Mouse (Mus musculus): ENCODE measurements at regions not wholly inside any gene's neighbourhood (a gene's known extent, or its start where the extent isn't known, plus 50 kb on each side); places are given as distances from the start of the nearest gene placed in this dataset.

- ATAC-seq (ENCODE audit: low read depth) = 0 out of 2 replicates have a peak, but pooled peaks have one; percentile 24
- H3K9ac ChIP-seq (ENCODE audit: low read depth, low read length) = no peak overlapping the region
These were observed 198.1 kb upstream of the Sulf2 start for GRCm38 (mm10) chr2:166353447-166354111.

GRCm38 (mm10) chr2:166351984-166352383, 196.5 kb upstream of the Sulf2 start:
- no peaks in the 10 kb centered on the region for H3K4me1 ChIP-seq (ENCODE audit: control insufficient read depth, low read depth, low read length)
- H3K27me3 ChIP-seq (ENCODE audit: control insufficient read depth, insufficient read depth, low read depth, low read length) = no peaks in the 10 kb centered on the region
- H3K36me3 ChIP-seq (ENCODE audit: control insufficient read depth, insufficient read depth) = no peaks in the 10 kb centered on the region
- H3K4me2 ChIP-seq (ENCODE audit: low read depth, low read length) = no peak overlapping the region
- no peaks in the 10 kb centered on the region for H3K9me3 ChIP-seq (replicated peaks; ENCODE audit: control insufficient read depth, low read length)
- no peak for ATAC-seq (ENCODE audit: low read depth)
- WGBS (ENCODE audit: insufficient replicate concordance) = 54% methylated on average over 5 of the region's 5 CpGs
- no peak overlapping the region for H3K27ac ChIP-seq (ENCODE audit: low read length)
- no peak overlapping the region for H3K9ac ChIP-seq (ENCODE audit: low read depth, low read length)
- H3K4me3 ChIP-seq (ENCODE audit: low read depth, low read length) = no peak overlapping the region

More at GRCm38 (mm10) chr2:166353447-166354111, 198.1 kb upstream of the Sulf2 start:
- H3K9me3 ChIP-seq (replicated peaks; ENCODE audit: control insufficient read depth, low read length) = no peaks in the 10 kb centered on the region
- H3K27ac ChIP-seq (ENCODE audit: low read length) = no peak overlapping the region
- no peaks in the 10 kb centered on the region for H3K36me3 ChIP-seq (ENCODE audit: control insufficient read depth, insufficient read depth)
- no peak overlapping the region for H3K4me2 ChIP-seq (ENCODE audit: low read depth, low read length)
- no peaks in the 10 kb centered on the region for H3K27me3 ChIP-seq (ENCODE audit: control insufficient read depth, insufficient read depth, low read depth, low read length)
- whole genome bisulfite sequencing (ENCODE audit: insufficient replicate concordance) = 41% methylated on average over 12 of the region's 12 CpGs
- H3K4me3 ChIP-seq (ENCODE audit: low read depth, low read length) = no peak overlapping the region
- H3K4me1 ChIP-seq (ENCODE audit: control insufficient read depth, low read depth, low read length) = no peaks in the 10 kb centered on the region

GRCm38 (mm10) chr2:166351581-166351980, 196.1 kb upstream of the Sulf2 start:
- Histone ChIP-seq H3K27ac (ENCODE audit: low read length) (no peak overlapping the region), H3K4me1 (ENCODE audit: control insufficient read depth, low read depth, low read length) (no peaks in the 10 kb centered on the region), H3K4me2 (ENCODE audit: low read depth, low read length) (no peak overlapping the region), H3K9me3 (replicated peaks; ENCODE audit: control insufficient read depth, low read length) (no peaks in the 10 kb centered on the region), H3K9ac (ENCODE audit: low read depth, low read length) (no peak overlapping the region), H3K27me3 (ENCODE audit: control insufficient read depth, insufficient read depth, low read depth, low read length) (no peaks in the 10 kb centered on the region), H3K36me3 (ENCODE audit: control insufficient read depth, insufficient read depth) (no peaks in the 10 kb centered on the region), H3K4me3 (ENCODE audit: low read depth, low read length) (no peak overlapping the region)
- ATAC-seq (ENCODE audit: low read depth) = no peak
- 74% methylated on average over 9 of the region's 9 CpGs for WGBS (ENCODE audit: insufficient replicate concordance)

GRCm38 (mm10) chr2:166348654-166349053, 193.2 kb upstream of the Sulf2 start:
- Histone ChIP-seq H3K27ac (ENCODE audit: low read length) (no peak overlapping the region), H3K36me3 (ENCODE audit: control insufficient read depth, insufficient read depth) (no peaks in the 10 kb centered on the region), H3K9me3 (replicated peaks; ENCODE audit: control insufficient read depth, low read length) (no peaks in the 10 kb centered on the region), H3K4me2 (ENCODE audit: low read depth, low read length) (no peak overlapping the region), H3K4me1 (ENCODE audit: control insufficient read depth, low read depth, low read length) (no peaks in the 10 kb centered on the region), H3K9ac (ENCODE audit: low read depth, low read length) (no peak overlapping the region), H3K4me3 (ENCODE audit: low read depth, low read length) (no peak overlapping the region), H3K27me3 (ENCODE audit: control insufficient read depth, insufficient read depth, low read depth, low read length) (no peaks in the 10 kb centered on the region)
- 27% methylated on average over 10 of the region's 10 CpGs for WGBS (ENCODE audit: insufficient replicate concordance)
- ATAC-seq (ENCODE audit: low read depth) = no peak

- Histone ChIP-seq H3K27ac (ENCODE audit: low read length) (no peak overlapping the region), H3K4me3 (ENCODE audit: low read depth, low read length) (no peak overlapping the region), H3K4me1 (ENCODE audit: control insufficient read depth, low read depth, low read length) (no peaks in the 10 kb centered on the region), H3K27me3 (ENCODE audit: control insufficient read depth, insufficient read depth, low read depth, low read length) (no peaks in the 10 kb centered on the region), H3K9ac (ENCODE audit: low read depth, low read length) (no peak overlapping the region), H3K9me3 (replicated peaks; ENCODE audit: control insufficient read depth, low read length) (no peaks in the 10 kb centered on the region), H3K36me3 (ENCODE audit: control insufficient read depth, insufficient read depth) (no peaks in the 10 kb centered on the region), H3K4me2 (ENCODE audit: low read depth, low read length) (no peak overlapping the region)
- ATAC-seq (ENCODE audit: low read depth) = no peak
- WGBS (ENCODE audit: insufficient replicate concordance) = 53% methylated on average over 18 of the region's 18 CpGs
These were observed 191.1 kb upstream of the Sulf2 start for GRCm38 (mm10) chr2:166346421-166347182.

GRCm38 (mm10) chr2:166343551-166344340, 188.3 kb upstream of the Sulf2 start:
- no peaks in the 10 kb centered on the region for H3K27me3 ChIP-seq (ENCODE audit: control insufficient read depth, insufficient read depth, low read depth, low read length)
- H3K4me2 ChIP-seq (ENCODE audit: low read depth, low read length) = no peak overlapping the region
- H3K9ac ChIP-seq (ENCODE audit: low read depth, low read length) = no peak overlapping the region
- no peaks in the 10 kb centered on the region for H3K4me1 ChIP-seq (ENCODE audit: control insufficient read depth, low read depth, low read length)
- H3K36me3 ChIP-seq (ENCODE audit: control insufficient read depth, insufficient read depth) = no peaks in the 10 kb centered on the region
- no peak overlapping the region for H3K4me3 ChIP-seq (ENCODE audit: low read depth, low read length)
- H3K27ac ChIP-seq (ENCODE audit: low read length) = no peak overlapping the region
- no peak for ATAC-seq (ENCODE audit: low read depth)
- WGBS (ENCODE audit: insufficient replicate concordance) = 44% methylated on average over 10 of the region's 10 CpGs
- H3K9me3 ChIP-seq (replicated peaks; ENCODE audit: control insufficient read depth, low read length) = no peaks in the 10 kb centered on the region

GRCm38 (mm10) chr2:166342407-166342806, 186.9 kb upstream of the Sulf2 start:
- H3K36me3 ChIP-seq (ENCODE audit: control insufficient read depth, insufficient read depth) = no peaks in the 10 kb centered on the region
- H3K4me1 ChIP-seq (ENCODE audit: control insufficient read depth, low read depth, low read length) = no peaks in the 10 kb centered on the region
- H3K4me2 ChIP-seq (ENCODE audit: low read depth, low read length) = no peak overlapping the region
- no peaks in the 10 kb centered on the region for H3K9me3 ChIP-seq (replicated peaks; ENCODE audit: control insufficient read depth, low read length)
- no peak overlapping the region for H3K4me3 ChIP-seq (ENCODE audit: low read depth, low read length)
- WGBS (ENCODE audit: insufficient replicate concordance) = 65% methylated on average over 9 of the region's 9 CpGs
- no peak overlapping the region for H3K9ac ChIP-seq (ENCODE audit: low read depth, low read length)
- H3K27ac ChIP-seq (ENCODE audit: low read length) = no peak overlapping the region
- no peaks in the 10 kb centered on the region for H3K27me3 ChIP-seq (ENCODE audit: control insufficient read depth, insufficient read depth, low read depth, low read length)
- no peak for ATAC-seq (ENCODE audit: low read depth)

GRCm38 (mm10) chr2:166340196-166340595, 184.7 kb upstream of the Sulf2 start:
- Histone ChIP-seq H3K9ac (ENCODE audit: low read depth, low read length) (no peak overlapping the region), H3K9me3 (replicated peaks; ENCODE audit: control insufficient read depth, low read length) (no peaks in the 10 kb centered on the region), H3K4me1 (ENCODE audit: control insufficient read depth, low read depth, low read length) (no peaks in the 10 kb centered on the region), H3K27ac (ENCODE audit: low read length) (no peak overlapping the region), H3K36me3 (ENCODE audit: control insufficient read depth, insufficient read depth) (no peaks in the 10 kb centered on the region), H3K4me2 (ENCODE audit: low read depth, low read length) (no peak overlapping the region), H3K4me3 (ENCODE audit: low read depth, low read length) (no peak overlapping the region), H3K27me3 (ENCODE audit: control insufficient read depth, insufficient read depth, low read depth, low read length) (no peaks in the 10 kb centered on the region)
- ATAC-seq (ENCODE audit: low read depth) = no peak
- WGBS (ENCODE audit: insufficient replicate concordance) = 76% methylated on average over 9 of the region's 9 CpGs

- 55% methylated on average over 5 of the region's 5 CpGs for WGBS (ENCODE audit: insufficient replicate concordance)
- ATAC-seq (ENCODE audit: low read depth) = no peak
- H3K4me3 ChIP-seq (ENCODE audit: low read depth, low read length) = no peak overlapping the region
- H3K4me1 ChIP-seq (ENCODE audit: control insufficient read depth, low read depth, low read length) = no peaks in the 10 kb centered on the region
- H3K9ac ChIP-seq (ENCODE audit: low read depth, low read length) = no peak overlapping the region
- no peak overlapping the region for H3K4me2 ChIP-seq (ENCODE audit: low read depth, low read length)
- no peaks in the 10 kb centered on the region for H3K9me3 ChIP-seq (replicated peaks; ENCODE audit: control insufficient read depth, low read length)
- no peaks in the 10 kb centered on the region for H3K27me3 ChIP-seq (ENCODE audit: control insufficient read depth, insufficient read depth, low read depth, low read length)
- no peaks in the 10 kb centered on the region for H3K36me3 ChIP-seq (ENCODE audit: control insufficient read depth, insufficient read depth)
- H3K27ac ChIP-seq (ENCODE audit: low read length) = no peak overlapping the region
These were observed 184.0 kb upstream of the Sulf2 start for GRCm38 (mm10) chr2:166339427-166339826.
